In the genomic region with DNA sequence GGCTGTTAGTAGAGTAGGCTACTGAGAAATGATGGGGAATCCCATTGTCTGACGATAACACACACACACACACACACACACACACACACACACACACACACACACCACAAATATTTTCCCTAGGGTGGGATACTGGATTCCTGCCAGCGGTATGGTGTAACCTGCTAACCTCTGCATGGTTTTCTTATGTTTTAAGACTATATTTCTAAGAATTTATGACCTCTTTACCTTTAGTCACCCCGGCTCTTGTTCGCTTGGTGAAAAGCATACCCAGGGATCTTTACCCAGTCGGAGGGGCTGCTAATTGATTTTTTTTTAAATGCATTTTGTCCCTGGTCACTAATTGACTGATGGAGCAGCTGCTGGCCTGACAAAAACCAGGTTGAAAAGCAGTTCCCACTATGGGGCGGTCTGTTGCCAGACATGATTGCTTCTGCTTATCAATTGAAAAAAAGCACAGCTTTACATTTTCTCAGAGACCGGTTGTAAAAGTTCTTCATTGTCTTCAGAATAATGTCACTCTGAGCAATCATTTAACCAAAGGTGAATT, we compare ENCODE assay signal across 32 mouse cellular contexts. TPM values are rescaled to one million over a fixed set of nuclear protein-coding genes. Genes with fewer than 3 reads are reported as not detected.
A peak's percentile ranks its signal among the peaks of the same experiment; 100 is the strongest.
DNase-seq lines count a peak whose midpoint lies in the region; ATAC-seq lines count a peak whose summit lies in the region.
"Had no signal": no experiment of that assay in that cellular context is flagged by ENCODE, and none has a peak within 500 bp of the region (broad histone marks: within the 10 kb centered on the region; RNA-seq: fewer than 3 reads in every experiment).

No protein-coding gene starts in this region.

- no peaks in the 10 kb centered on the region for H3K9me3 ChIP-seq in hindbrain, embryonic 11.5 days (ENCODE audit: control insufficient read depth, low read length)
- H3K9me3 ChIP-seq in hindbrain, embryonic 13.5 days: no peaks in the 10 kb centered on the region
- H3K9me3 ChIP-seq in intestine, embryonic 16.5 days (ENCODE audit: control insufficient read depth, low read length): no peaks in the 10 kb centered on the region
- H3K9me3 ChIP-seq: embryonic facial prominence, embryonic 12.5 days; forebrain, embryonic 12.5 days; heart, embryonic 13.5 days; hindbrain, embryonic 15.5 days; limb, embryonic 12.5 days; liver, embryonic 13.5 days; midbrain, embryonic 12.5 days; neural tube, embryonic 13.5 days had no signal

- H3K36me3 ChIP-seq in hindbrain, embryonic 11.5 days (ENCODE audit: control insufficient read depth, insufficient read depth, low read length): no peaks in the 10 kb centered on the region
- H3K36me3 ChIP-seq in hindbrain, embryonic 13.5 days: no peaks in the 10 kb centered on the region
- no peaks in the 10 kb centered on the region for H3K36me3 ChIP-seq in intestine, embryonic 16.5 days (ENCODE audit: control insufficient read depth, insufficient read depth, low read length)
- H3K36me3 ChIP-seq: embryonic facial prominence, embryonic 12.5 days; forebrain, embryonic 12.5 days; heart, embryonic 13.5 days; hindbrain, embryonic 15.5 days; limb, embryonic 12.5 days; liver, embryonic 13.5 days; midbrain, embryonic 12.5 days; neural tube, embryonic 13.5 days had no signal

- H3K4me3 ChIP-seq in hindbrain, embryonic 11.5 days (ENCODE audit: low read depth, low read length): no peak overlapping the region
- H3K4me3 ChIP-seq in hindbrain, embryonic 13.5 days: no peak overlapping the region
- H3K4me3 ChIP-seq in intestine, embryonic 16.5 days (ENCODE audit: low read length): no peak overlapping the region
- H3K4me3 ChIP-seq: embryonic facial prominence, embryonic 12.5 days; erythroblast, embryonic 14.5 days; forebrain, embryonic 12.5 days; heart, adult 2 months; heart, embryonic 13.5 days; hindbrain, embryonic 15.5 days; left cerebral cortex, adult 2 months; limb, embryonic 12.5 days; liver, embryonic 13.5 days; midbrain, embryonic 12.5 days; neural tube, embryonic 13.5 days had no signal

- peak; percentile 24 for DNase-seq in hindbrain, embryonic 11.5 days (ENCODE audit: low spot score)
- peak; percentile 36 for DNase-seq in embryo, embryonic 10.5 days (ENCODE audit: low spot score)
- DNase-seq in retina, postnatal 1 day: peak; percentile 30
- no peak for DNase-seq in kidney, adult 18-20 months
- no peak for DNase-seq in layer of hippocampus, postnatal 36 days
- DNase-seq: adrenal gland, postnatal 36 days; cerebellum, adult 18-20 months; cerebellum, postnatal 25 days; gastrocnemius, postnatal 36 days; heart, adult 2 months; heart, postnatal 14 days; kidney, adult 2 months; layer of hippocampus, adult 9-11 months; liver, embryonic 13.5 days; lung, adult 2 months; lung, postnatal 14 days; right cerebral cortex, postnatal 14 days had no signal

- no peak for ATAC-seq in hindbrain, embryonic 11.5 days (ENCODE audit: low FRiP score)
- ATAC-seq in hindbrain, embryonic 13.5 days (ENCODE audit: low FRiP score): no peak
- peak; percentile 26 for ATAC-seq in intestine, embryonic 16.5 days
- ATAC-seq: Patski had no signal

- 46% methylated on average over 7 of the region's 7 CpGs for WGBS in hindbrain, embryonic 11.5 days
- WGBS in hindbrain, embryonic 13.5 days: 33% methylated on average over 7 of the region's 7 CpGs
- 24% methylated on average over 7 of the region's 7 CpGs for WGBS in intestine, embryonic 16.5 days

- no peaks in the 10 kb centered on the region for H3K27me3 ChIP-seq in hindbrain, embryonic 11.5 days (ENCODE audit: control insufficient read depth, insufficient read depth, low read length)
- no peaks in the 10 kb centered on the region for H3K27me3 ChIP-seq in hindbrain, embryonic 13.5 days
- no peaks in the 10 kb centered on the region for H3K27me3 ChIP-seq in intestine, embryonic 16.5 days (replicated peaks; ENCODE audit: control insufficient read depth, insufficient read depth, low read length)
- H3K27me3 ChIP-seq: embryonic facial prominence, embryonic 12.5 days; forebrain, embryonic 12.5 days; heart, embryonic 13.5 days; hindbrain, embryonic 15.5 days; limb, embryonic 12.5 days; liver, embryonic 13.5 days; midbrain, embryonic 12.5 days; neural tube, embryonic 13.5 days had no signal

- no peak overlapping the region for H3K4me2 ChIP-seq in hindbrain, embryonic 11.5 days (replicated peaks; ENCODE audit: low read depth, low read length)
- no peak overlapping the region for H3K4me2 ChIP-seq in hindbrain, embryonic 13.5 days
- no peak overlapping the region for H3K4me2 ChIP-seq in intestine, embryonic 16.5 days (ENCODE audit: low read depth, low read length)
- H3K4me2 ChIP-seq: embryonic facial prominence, embryonic 12.5 days; forebrain, embryonic 12.5 days; heart, embryonic 13.5 days; hindbrain, embryonic 15.5 days; limb, embryonic 12.5 days; liver, embryonic 13.5 days; midbrain, embryonic 12.5 days; neural tube, embryonic 13.5 days had no signal

- H3K4me1 ChIP-seq in hindbrain, embryonic 11.5 days (replicated peaks; ENCODE audit: control insufficient read depth, insufficient read depth, low read length): no peaks in the 10 kb centered on the region
- no peaks in the 10 kb centered on the region for H3K4me1 ChIP-seq in hindbrain, embryonic 13.5 days (replicated peaks)
- no peaks in the 10 kb centered on the region for H3K4me1 ChIP-seq in intestine, embryonic 16.5 days (ENCODE audit: control insufficient read depth, insufficient read depth, low read length)
- H3K4me1 ChIP-seq: embryonic facial prominence, embryonic 12.5 days; forebrain, embryonic 12.5 days; hindbrain, embryonic 15.5 days; liver, embryonic 13.5 days; midbrain, embryonic 12.5 days had no signal

- no peak overlapping the region for H3K27ac ChIP-seq in hindbrain, embryonic 11.5 days (ENCODE audit: low read depth, low read length)
- no peak overlapping the region for H3K27ac ChIP-seq in hindbrain, embryonic 13.5 days
- H3K27ac ChIP-seq in intestine, embryonic 16.5 days (ENCODE audit: low read length): no peak overlapping the region
- H3K27ac ChIP-seq: embryonic facial prominence, embryonic 12.5 days; forebrain, embryonic 12.5 days; heart, adult 2 months; heart, embryonic 13.5 days; hindbrain, embryonic 15.5 days; kidney, postnatal 0 days; left cerebral cortex, adult 2 months; limb, embryonic 12.5 days; liver, embryonic 13.5 days; midbrain, embryonic 12.5 days; neural tube, embryonic 13.5 days; stomach, postnatal 0 days had no signal

- no peak overlapping the region for H3K9ac ChIP-seq in hindbrain, embryonic 11.5 days (ENCODE audit: low read depth, low read length)
- H3K9ac ChIP-seq in hindbrain, embryonic 13.5 days: no peak overlapping the region
- no peak overlapping the region for H3K9ac ChIP-seq in intestine, embryonic 16.5 days (ENCODE audit: low read depth, low read length)
- H3K9ac ChIP-seq: embryonic facial prominence, embryonic 12.5 days; forebrain, embryonic 12.5 days; heart, embryonic 13.5 days; hindbrain, embryonic 15.5 days; limb, embryonic 12.5 days; liver, embryonic 13.5 days; midbrain, embryonic 12.5 days; neural tube, embryonic 13.5 days had no signal

RNA-seq across cellular contexts. Expression of a gene that starts 46.5 kb away (rescaled TPM):
- polyA plus RNA-seq in hindbrain, embryonic 11.5 days (2014; fragmentation: Nextera tagmentation; extraction: Ambion mirVana): 30.4 and 49.8 TPM in 2 replicates
- 35.7 and 38.4 TPM in 2 replicates for polyA plus RNA-seq in hindbrain, embryonic 13.5 days (2015; fragmentation: Nextera tagmentation; extraction: Ambion mirVana)
- 10.5 and 11.3 TPM in 2 replicates for polyA plus RNA-seq in intestine, embryonic 16.5 days (2015; fragmentation: Nextera tagmentation; extraction: Ambion mirVana)
- 10 to 100 TPM; 75.0 to 76.7 TPM for total RNA-seq in layer of hippocampus, postnatal 36 days (2021)
- total RNA-seq: megakaryocyte progenitor cell, adult 5-6 weeks had no signal

Comparison
In these comparisons a context has a peak if more than half of its experiments do, and no peak if none do; other contexts are left out.
1. DNase-seq: peak in hindbrain, embryonic 11.5 days (single experiment), embryo, embryonic 10.5 days (single experiment) and retina, postnatal 1 day (single experiment); none in kidney, adult 18-20 months (single experiment) and layer of hippocampus, postnatal 36 days (0 of 2).